Mouse (Mus musculus) ovary, postnatal 10 days (tissue): ENCODE results near the gene Pdzrn3.

Experiments used
- DNase-seq: peaks from one replicate; pipeline ENCODE4 v3.0.0; 2022; ENCODE audit warnings: low spot score

Gene Pdzrn3

GRCm38 (mm10) chr6:101251916-101252603 is 125.6 kb downstream of the Pdzrn3 start:
- DNase-seq, result no peak

GRCm38 (mm10) chr6:101251160-101251559 is 126.5 kb downstream of the Pdzrn3 start:
- no peak for DNase-seq

- DNase-seq, result no peak
These were observed 131.6 kb downstream of the Pdzrn3 start for GRCm38 (mm10) chr6:101246137-101246536.

GRCm38 (mm10) chr6:101244355-101244754 is 133.3 kb downstream of the Pdzrn3 start:
- no peak for DNase-seq

- DNase-seq, result no peak
These were observed 134.4 kb downstream of the Pdzrn3 start for GRCm38 (mm10) chr6:101243189-101243815.

- DNase-seq, result no peak
These were observed 141.0 kb downstream of the Pdzrn3 start for GRCm38 (mm10) chr6:101236641-101237246.

DNA sequence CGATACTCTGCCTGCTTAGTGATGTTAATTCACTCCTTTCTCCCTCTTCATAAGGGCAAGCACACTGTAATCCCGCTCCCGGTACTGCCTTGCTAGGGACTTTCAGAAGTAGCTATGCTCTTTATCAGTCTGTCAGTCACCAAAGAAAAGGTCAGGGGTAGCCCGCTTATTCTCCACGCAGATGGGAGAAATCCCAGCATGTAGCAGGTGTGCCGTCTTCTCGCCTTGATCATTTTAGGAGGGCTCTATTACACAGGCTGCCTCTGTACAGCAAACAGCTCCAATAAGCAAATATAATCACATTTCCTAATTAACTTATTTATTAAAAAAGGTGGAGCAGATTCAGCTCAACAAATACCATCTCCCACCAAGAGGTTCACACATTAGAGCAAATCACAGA is 141.5 kb downstream of the Pdzrn3 start:
- DNase-seq, result no peak

GRCm38 (mm10) chr6:101234349-101234748 is 143.3 kb downstream of the Pdzrn3 start:
- DNase-seq, result no peak

DNA sequence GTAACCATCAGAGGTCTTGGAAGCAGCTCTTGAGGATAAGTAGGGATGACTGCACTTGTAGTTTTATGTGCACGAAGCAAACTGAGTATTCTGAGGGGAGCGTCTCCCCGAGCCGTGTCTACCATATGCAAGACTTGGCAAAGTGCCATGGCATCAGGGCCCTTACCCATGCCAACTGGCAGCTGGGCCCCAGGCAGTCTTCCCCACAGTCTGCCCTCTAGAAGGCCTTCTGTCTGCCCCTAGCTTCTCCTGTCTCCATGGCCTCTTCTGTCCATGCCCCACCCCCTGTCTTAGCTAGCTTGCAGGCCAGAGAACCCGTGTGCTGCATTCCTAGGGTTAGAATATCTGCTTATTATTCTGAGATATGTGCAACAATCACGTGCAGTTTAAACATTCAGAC is 144.0 kb downstream of the Pdzrn3 start:
- no peak for DNase-seq

- DNase-seq, result no peak
These were observed 150.3 kb downstream of the Pdzrn3 start for GRCm38 (mm10) chr6:101227294-101227855.

GRCm38 (mm10) chr6:101220307-101220706 is 157.4 kb downstream of the Pdzrn3 start:
- DNase-seq, result no peak

DNA sequence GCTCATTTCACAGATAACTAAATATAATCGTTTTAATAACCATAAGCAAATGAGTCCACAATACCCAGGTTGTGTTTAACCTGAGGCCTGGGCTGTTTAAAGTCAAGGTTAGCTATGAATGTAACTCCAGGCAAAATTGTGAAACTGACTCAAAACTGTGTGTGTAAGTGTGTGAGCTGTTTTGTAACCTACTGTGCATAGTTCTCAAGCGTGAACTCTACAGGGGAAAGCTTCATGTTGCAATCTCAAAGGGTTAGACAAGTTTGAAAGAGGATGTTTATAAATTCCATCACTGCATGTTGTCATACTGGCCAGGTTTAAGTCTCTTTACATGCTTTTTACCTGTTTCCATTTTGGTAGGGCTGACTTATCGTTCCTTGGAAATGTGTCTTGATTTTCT is 158.7 kb downstream of the Pdzrn3 start:
- DNase-seq, result no peak

- DNase-seq, result no peak
These were observed 159.5 kb downstream of the Pdzrn3 start for GRCm38 (mm10) chr6:101218197-101218596.

DNA sequence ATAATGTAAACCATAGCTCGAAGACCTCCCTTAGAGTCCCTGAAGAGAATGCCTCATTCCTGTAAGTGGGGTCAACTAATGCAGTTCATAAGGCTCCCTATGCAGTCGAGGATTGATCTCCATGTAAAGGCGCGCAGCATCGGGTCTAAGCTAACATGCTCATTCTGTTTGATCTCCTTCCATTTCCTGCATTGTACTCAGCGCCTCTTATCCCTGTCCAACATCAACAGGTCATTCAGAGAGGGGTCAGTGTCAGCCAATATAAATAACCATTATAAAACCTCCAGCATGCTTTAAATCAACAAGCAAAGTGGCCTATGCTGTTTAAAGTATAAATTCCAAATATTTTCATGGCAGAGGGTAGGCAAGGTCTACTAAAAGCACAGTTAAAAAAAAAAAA is 159.9 kb downstream of the Pdzrn3 start:
- DNase-seq, result no peak

DNA sequence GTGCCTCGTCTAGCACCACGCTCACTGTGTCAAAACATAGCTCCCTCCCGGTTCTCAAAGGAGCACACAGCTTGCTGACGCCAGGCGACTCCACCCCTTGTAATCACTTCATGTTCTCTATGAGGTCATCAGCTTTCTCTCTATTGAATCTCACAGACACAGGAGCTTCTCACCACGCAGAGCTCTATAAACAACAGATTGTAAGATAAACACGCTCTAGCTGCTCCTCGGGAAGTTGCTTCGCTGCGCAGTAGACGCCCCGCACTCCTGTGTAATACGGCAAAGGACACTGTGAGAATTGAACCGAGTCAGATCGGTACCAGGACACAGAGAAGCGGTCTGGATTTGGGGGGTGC is 162.3 kb downstream of the Pdzrn3 start:
- DNase-seq, result no peak

GRCm38 (mm10) chr6:101214734-101215435 is 162.8 kb downstream of the Pdzrn3 start:
- no peak for DNase-seq

DNA sequence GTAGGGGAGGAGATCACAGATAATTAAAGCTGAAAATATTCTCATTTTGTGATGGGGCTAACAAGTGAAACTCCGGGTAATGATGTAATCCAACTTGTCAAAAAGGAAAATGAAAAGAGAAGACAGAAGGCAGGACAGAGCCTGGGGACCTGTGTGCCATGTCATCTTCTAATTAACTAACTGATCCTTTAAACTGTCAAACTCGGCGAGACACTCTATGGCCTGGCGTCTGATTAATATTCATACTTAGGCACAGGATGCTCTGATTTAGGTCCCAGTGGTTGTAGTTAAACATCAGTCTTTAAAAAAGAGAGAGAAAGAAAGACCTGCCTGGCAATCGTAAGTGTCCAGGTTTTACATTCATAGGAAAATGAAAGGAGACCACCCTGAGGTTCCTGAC is 164.6 kb downstream of the Pdzrn3 start:
- DNase-seq, result no peak

GRCm38 (mm10) chr6:101212086-101212485 is 165.6 kb downstream of the Pdzrn3 start:
- no peak for DNase-seq

- no peak for DNase-seq
These were observed 166.3 kb downstream of the Pdzrn3 start for GRCm38 (mm10) chr6:101211361-101211841.

- DNase-seq, result no peak
These were observed 178.8 kb downstream of the Pdzrn3 start for GRCm38 (mm10) chr6:101198943-101199298.

GRCm38 (mm10) chr6:101198284-101198942 is 179.3 kb downstream of the Pdzrn3 start:
- DNase-seq, result no peak

- peak; percentile 29 for DNase-seq
These were observed 180.1 kb downstream of the Pdzrn3 start for GRCm38 (mm10) chr6:101197642-101198041.
